Mouse (Mus musculus) neural tube, embryonic 15.5 days (tissue): ENCODE measurements at regions not wholly inside any gene's neighbourhood (a gene's known extent, or its start where the extent isn't known, plus 50 kb on each side); places are given as distances from the start of the nearest gene placed in this dataset.

Experiments
- ATAC-seq: fragments of 200-750 bp; cut with Nextera tagmentation; 2 replicates; pipeline ENCODE4 v1.8.0; 2017; ENCODE audit warnings: mild to moderate bottlenecking, moderate TSS enrichment, moderate library complexity; ENCODE audit not compliant: low FRiP score
- H3K27ac ChIP-seq: fragments of 300-500 bp; sonication (generic); replicated peaks from 2 replicates; pipeline ENCODE4 v1.5.1; 2015; ENCODE audit warnings: mild to moderate bottlenecking, inconsistent platforms
- H3K27me3 ChIP-seq: fragments of 300-500 bp; sonication (generic); replicated peaks from 2 replicates; pipeline ENCODE4 v1.6.1; 2015; ENCODE audit warnings: inconsistent platforms
- H3K36me3 ChIP-seq: fragments of 300-500 bp; sonication (generic); 2 replicates; pipeline ENCODE4 v1.6.1; 2015; ENCODE audit warnings: inconsistent platforms
- H3K4me1 ChIP-seq: fragments of 300-500 bp; sonication (generic); 2 replicates; pipeline ENCODE4 v1.6.1; 2015; ENCODE audit warnings: inconsistent platforms
- H3K4me2 ChIP-seq: fragments of 300-500 bp; sonication (generic); 2 replicates; pipeline ENCODE4 v1.6.1; 2015; ENCODE audit warnings: inconsistent platforms, mild to moderate bottlenecking, moderate library complexity
- H3K4me3 ChIP-seq: fragments of 300-500 bp; sonication (generic); replicated peaks from 2 replicates; pipeline ENCODE4 v1.5.1; 2015; ENCODE audit warnings: mild to moderate bottlenecking, inconsistent platforms
- H3K9ac ChIP-seq: fragments of 300-500 bp; sonication (generic); replicated peaks from 2 replicates; pipeline ENCODE4 v1.6.1; 2015; ENCODE audit warnings: mild to moderate bottlenecking, inconsistent platforms
- H3K9me3 ChIP-seq: fragments of 300-500 bp; sonication (generic); replicated peaks from 2 replicates; pipeline ENCODE4 v1.6.1; 2016; ENCODE audit warnings: inconsistent platforms
- WGBS: fragments of 180-500 bp; shearing (Covaris S2); methylation state at CpG from one replicate; pipeline ENCODE4 v1.1.7; 2015; ENCODE audit warnings: mixed read lengths; 5-methylcytosine and 5-hydroxymethylcytosine counted together

DNA sequence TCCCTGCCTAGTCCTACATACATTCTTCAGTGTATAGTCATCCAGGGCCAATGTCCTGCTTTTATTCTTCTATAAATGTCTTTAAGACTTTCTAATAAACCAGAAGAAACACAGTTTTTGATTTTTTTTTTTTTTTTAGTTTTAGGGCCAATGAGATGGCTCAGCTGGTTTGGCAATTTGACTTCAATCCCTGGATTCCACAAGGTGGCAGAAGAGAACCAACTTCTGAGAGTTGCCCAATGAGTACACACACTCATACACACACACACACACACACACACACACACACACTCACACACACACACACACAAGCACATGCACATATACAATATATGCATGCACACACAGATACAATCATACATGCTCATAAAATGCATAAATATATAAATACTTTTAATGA lies 251.8 kb downstream of the Itga8 start:
- ATAC-seq, result no peak

GRCm38 (mm10) chr2:12053404-12054164 lies 248.1 kb downstream of the Itga8 start:
- H3K9me3 ChIP-seq, result no peaks in the 10 kb centered on the region
- H3K27ac ChIP-seq, result no peak overlapping the region
- ATAC-seq, result no peak
- 79% methylated on average over 8 of the region's 8 CpGs for WGBS
- no peak overlapping the region for H3K4me2 ChIP-seq
- no peaks in the 10 kb centered on the region for H3K36me3 ChIP-seq
- no peaks in the 10 kb centered on the region for H3K4me1 ChIP-seq
- H3K27me3 ChIP-seq, result no peaks in the 10 kb centered on the region
- H3K9ac ChIP-seq, result no peak overlapping the region
- H3K4me3 ChIP-seq, result no peak overlapping the region

More for the DNA sequence above, 251.8 kb downstream of the Itga8 start:
- Histone ChIP-seq H3K36me3 (no peaks in the 10 kb centered on the region), H3K4me1 (no peaks in the 10 kb centered on the region), H3K4me3 (no peak overlapping the region), H3K27me3 (no peaks in the 10 kb centered on the region), H3K9ac (no peak overlapping the region), H3K9me3 (no peaks in the 10 kb centered on the region), H3K4me2 (no peak overlapping the region), H3K27ac (no peak overlapping the region)

GRCm38 (mm10) chr2:12054165-12054500 lies 247.6 kb downstream of the Itga8 start:
- 33% methylated on average over 3 of the region's 3 CpGs for WGBS
- H3K27me3 ChIP-seq, result no peaks in the 10 kb centered on the region
- no peak for ATAC-seq

More at GRCm38 (mm10) chr2:12054165-12054500, 247.6 kb downstream of the Itga8 start:
- H3K27ac ChIP-seq, result no peak overlapping the region
- no peaks in the 10 kb centered on the region for H3K9me3 ChIP-seq
- no peak overlapping the region for H3K9ac ChIP-seq
- no peaks in the 10 kb centered on the region for H3K4me1 ChIP-seq
- no peaks in the 10 kb centered on the region for H3K36me3 ChIP-seq
- no peak overlapping the region for H3K4me2 ChIP-seq
- H3K4me3 ChIP-seq, result no peak overlapping the region
